Mouse (Mus musculus) intestine, embryonic 16.5 days (tissue): ENCODE measurements around the gene Tor1b. TPM values are rescaled to one million over a fixed set of nuclear protein-coding genes. Genes with fewer than 3 reads are reported as not detected.
"Not testable (repeated sequence)": the region's sequence is repeated elsewhere in the genome, so short reads cannot be mapped to it uniquely, and the experiment has no call there.

Source experiments
- ATAC-seq: fragments of 200-750 bp; cut with Nextera tagmentation; 2 replicates; pipeline ENCODE4 v1.8.0; 2017; ENCODE audit warnings: moderate TSS enrichment, moderate library complexity
- H3K27ac ChIP-seq: fragments of 300-500 bp; sonication (generic); 2 replicates; pipeline ENCODE4 v1.5.1; 2014; ENCODE audit warnings: mild to moderate bottlenecking, low read length
- H3K27me3 ChIP-seq: fragments of 300-500 bp; sonication (generic); replicated peaks from 2 replicates; pipeline ENCODE4 v1.6.1; 2014; ENCODE audit warnings: low read length, control low read depth, mixed read lengths; ENCODE audit not compliant: control insufficient read depth, insufficient read depth
- H3K36me3 ChIP-seq: fragments of 300-500 bp; sonication (generic); 2 replicates; pipeline ENCODE4 v1.6.1; 2014; ENCODE audit warnings: low read length, control low read depth; ENCODE audit not compliant: control insufficient read depth, insufficient read depth
- H3K4me1 ChIP-seq: fragments of 300-500 bp; sonication (generic); 2 replicates; pipeline ENCODE4 v1.6.1; 2014; ENCODE audit warnings: low read length, control low read depth, mixed read lengths; ENCODE audit not compliant: control insufficient read depth, insufficient read depth
- H3K4me2 ChIP-seq: fragments of 300-500 bp; sonication (generic); 2 replicates; pipeline ENCODE4 v1.6.1; 2014; ENCODE audit warnings: low read depth, low read length, control low read depth
- H3K4me3 ChIP-seq: fragments of 300-500 bp; sonication (generic); 2 replicates; pipeline ENCODE4 v1.5.1; 2014; ENCODE audit warnings: mild to moderate bottlenecking, low read length
- H3K9ac ChIP-seq: fragments of 300-500 bp; sonication (generic); 2 replicates; pipeline ENCODE4 v1.6.1; 2014; ENCODE audit warnings: low read depth, low read length
- H3K9me3 ChIP-seq: fragments of 300-500 bp; sonication (generic); 2 replicates; pipeline ENCODE4 v1.6.1; 2016; ENCODE audit warnings: low read length, control low read depth; ENCODE audit not compliant: control insufficient read depth
- WGBS: fragments of 180-500 bp; shearing (Covaris S2); extraction: QIAGEN DNeasy Blood & Tissue Kit; methylation state at CpG from one replicate; pipeline ENCODE4 v1.1.7; 2014; 5-methylcytosine and 5-hydroxymethylcytosine counted together
- polyA plus RNA-seq: library from polyadenylated mRNA; unstranded; fragments of >200 nt; fragmentation: Nextera tagmentation; extraction: Ambion mirVana; gene quantifications from 2 replicates; pipeline ENCODE4 v1.2.1, GENCODE M21; 2015

Tor1b gene
- polyA plus RNA-seq, 1 experiment from 2014 or later: 21.7 TPM

DNA sequence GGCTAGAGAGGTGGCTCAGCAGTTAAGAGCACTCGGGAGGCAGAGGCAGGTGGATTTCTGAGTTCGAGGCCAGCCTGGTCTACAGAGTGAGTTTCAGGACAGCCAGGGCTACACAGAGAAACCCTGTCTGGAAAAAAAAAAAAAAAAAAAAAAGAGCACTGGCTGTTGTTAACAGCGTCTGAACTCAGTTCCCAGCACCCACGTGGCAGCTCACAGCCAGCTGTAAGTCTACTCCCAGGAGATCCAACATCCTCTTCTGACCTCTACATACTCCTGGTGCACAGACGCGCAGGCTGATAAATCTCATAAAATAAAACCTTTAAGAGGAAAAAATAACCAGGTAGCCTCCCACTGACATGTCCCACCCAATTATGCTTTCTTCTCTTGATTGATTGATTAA lies 36.8 kb upstream of the Tor1b start:
- not testable (repeated sequence) for H3K4me3 ChIP-seq, H3K27me3 ChIP-seq, H3K36me3 ChIP-seq, H3K4me2 ChIP-seq, H3K27ac ChIP-seq, H3K9me3 ChIP-seq, ATAC-seq, H3K9ac ChIP-seq
- WGBS: 78% methylated on average over 6 of the region's 6 CpGs
- H3K4me1 ChIP-seq: peaks cover 21% of the 10 kb centered on the region

GRCm38 (mm10) chr2:30917649-30918048 lies 35.1 kb upstream of the Tor1b start:
- WGBS: 89% methylated on average over 7 of the region's 7 CpGs
- no peak overlapping the region for H3K4me2 ChIP-seq
- H3K36me3 ChIP-seq: no peaks in the 10 kb centered on the region
- no peak overlapping the region for H3K27ac ChIP-seq
- no peaks in the 10 kb centered on the region for H3K9me3 ChIP-seq
- no peak overlapping the region for H3K9ac ChIP-seq
- no peaks in the 10 kb centered on the region for H3K27me3 ChIP-seq
- peaks cover 14% of the 10 kb centered on the region for H3K4me1 ChIP-seq
- no peak for ATAC-seq
- H3K4me3 ChIP-seq: no peak overlapping the region

- Histone ChIP-seq H3K4me2 (no peak overlapping the region), H3K27ac (no peak overlapping the region), H3K27me3 (no peaks in the 10 kb centered on the region), H3K36me3 (no peaks in the 10 kb centered on the region), H3K4me1 (peaks cover 9% of the 10 kb centered on the region), H3K9ac (no peak overlapping the region), H3K9me3 (no peaks in the 10 kb centered on the region), H3K4me3 (no peak overlapping the region)
- ATAC-seq: no peak
- 65% methylated on average over 6 of the region's 6 CpGs for WGBS
Measured at GRCm38 (mm10) chr2:30918126-30918525, 34.6 kb upstream of the Tor1b start.

- Histone ChIP-seq H3K27me3 (0 out of 2 replicates have a peak, but pooled peaks cover 2% of the 10 kb centered on the region), H3K36me3 (no peaks in the 10 kb centered on the region), H3K4me1 (peaks cover 7% of the 10 kb centered on the region; the same call in 1 of the 2 replicates), H3K9ac (no peak overlapping the region), H3K4me2 (no peak overlapping the region), H3K27ac (no peak overlapping the region), H3K9me3 (no peaks in the 10 kb centered on the region), H3K4me3 (no peak overlapping the region)
- ATAC-seq: peak; percentile 45
- WGBS: 38% methylated on average over 8 of the region's 8 CpGs
Measured at GRCm38 (mm10) chr2:30918780-30919329, 33.9 kb upstream of the Tor1b start.

DNA sequence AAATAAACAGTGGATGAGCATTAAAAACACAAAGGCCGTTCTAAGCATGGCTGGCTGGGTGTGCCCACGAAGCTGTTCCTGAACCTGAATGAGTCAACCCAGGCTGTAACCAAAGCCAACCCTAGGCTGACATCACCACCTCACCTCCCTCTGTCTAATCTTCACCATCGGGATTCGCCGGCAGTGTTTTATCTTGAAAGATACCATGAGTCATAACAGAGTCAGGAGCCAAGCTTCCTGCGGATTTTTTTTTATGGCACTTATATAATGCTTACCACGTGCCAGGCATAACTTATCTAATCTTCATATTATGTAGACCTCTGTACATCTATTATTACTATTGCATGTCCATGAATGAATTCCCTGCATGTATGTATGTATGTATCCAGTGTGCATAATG lies 32.5 kb upstream of the Tor1b start:
- no peak overlapping the region for H3K4me2 ChIP-seq
- no peaks in the 10 kb centered on the region for H3K36me3 ChIP-seq
- 36% methylated on average over 7 of the region's 7 CpGs for WGBS
- no peak overlapping the region for H3K9ac ChIP-seq
- H3K27me3 ChIP-seq: 0 out of 2 replicates have a peak, but pooled peaks cover 6% of the 10 kb centered on the region
- H3K27ac ChIP-seq: no peak overlapping the region
- ATAC-seq: peak; percentile 89
- peaks cover 7% of the 10 kb centered on the region; the same call in 1 of the 2 replicates for H3K4me1 ChIP-seq
- no peaks in the 10 kb centered on the region for H3K9me3 ChIP-seq
- H3K4me3 ChIP-seq: no peak overlapping the region

- H3K27ac ChIP-seq: no peak overlapping the region
- no peak overlapping the region for H3K9ac ChIP-seq
- no peak overlapping the region for H3K4me2 ChIP-seq
- WGBS: 77% methylated on average over 3 of the region's 3 CpGs
- H3K4me3 ChIP-seq: no peak overlapping the region
- peaks cover 10% of the 10 kb centered on the region; the same call in 1 of the 2 replicates for H3K4me1 ChIP-seq
- no peak for ATAC-seq
- no peaks in the 10 kb centered on the region for H3K9me3 ChIP-seq
- H3K27me3 ChIP-seq: peaks cover 6% of the 10 kb centered on the region; the same call in 1 of the 2 replicates
- no peaks in the 10 kb centered on the region for H3K36me3 ChIP-seq
Measured at GRCm38 (mm10) chr2:30923099-30923498, 29.7 kb upstream of the Tor1b start.

DNA sequence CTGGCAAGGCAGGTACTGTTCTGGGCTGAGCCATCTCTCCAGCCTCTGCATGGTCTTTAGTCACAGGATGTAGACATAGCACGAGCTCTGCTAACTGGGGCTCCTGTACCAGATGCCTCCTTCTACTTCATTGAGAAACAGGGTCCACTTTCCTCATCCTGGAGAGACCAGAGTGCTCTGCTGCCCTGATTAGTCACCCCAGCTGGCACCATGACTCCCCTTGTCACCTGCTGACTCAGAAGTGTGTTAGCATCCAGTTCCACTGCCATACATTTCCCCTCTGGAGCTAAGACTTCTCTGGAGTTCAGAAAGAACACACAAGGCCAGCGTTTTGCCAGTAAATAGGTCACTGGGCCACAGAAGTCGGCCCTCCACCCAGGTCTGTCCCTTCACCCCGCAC lies 27.6 kb upstream of the Tor1b start:
- WGBS: 78% methylated on average over 4 of the region's 4 CpGs
- no peaks in the 10 kb centered on the region for H3K36me3 ChIP-seq
- no peak overlapping the region for H3K4me3 ChIP-seq
- peaks cover 21% of the 10 kb centered on the region for H3K4me1 ChIP-seq
- ATAC-seq: no peak
- no peaks in the 10 kb centered on the region for H3K9me3 ChIP-seq
- H3K27ac ChIP-seq: no peak overlapping the region
- H3K4me2 ChIP-seq: no peak overlapping the region
- no peak overlapping the region for H3K9ac ChIP-seq
- H3K27me3 ChIP-seq: peaks cover 6% of the 10 kb centered on the region; the same call in 1 of the 2 replicates

GRCm38 (mm10) chr2:30926381-30926780 lies 26.4 kb upstream of the Tor1b start:
- Histone ChIP-seq H3K27me3 (peaks cover 6% of the 10 kb centered on the region; the same call in 1 of the 2 replicates), H3K4me2 (no peak overlapping the region), H3K36me3 (no peaks in the 10 kb centered on the region), H3K4me1 (peaks cover 21% of the 10 kb centered on the region), H3K9me3 (no peaks in the 10 kb centered on the region), H3K9ac (no peak overlapping the region), H3K27ac (peak overlapping the region; percentile 34; the same call in 1 of the 2 replicates), H3K4me3 (no peak overlapping the region)
- ATAC-seq: no peak
- WGBS: 66% methylated on average over 4 of the region's 4 CpGs

GRCm38 (mm10) chr2:30927151-30927781 lies 25.5 kb upstream of the Tor1b start:
- H3K27ac ChIP-seq: peak overlapping the region; percentile 34
- H3K36me3 ChIP-seq: no peaks in the 10 kb centered on the region
- H3K4me1 ChIP-seq: peaks cover 21% of the 10 kb centered on the region
- H3K9me3 ChIP-seq: no peaks in the 10 kb centered on the region
- WGBS: 53% methylated on average over 9 of the region's 9 CpGs
- peaks cover 6% of the 10 kb centered on the region; the same call in 1 of the 2 replicates for H3K27me3 ChIP-seq
- no peak overlapping the region; the same call in 1 of the 2 replicates for H3K9ac ChIP-seq
- no peak overlapping the region for H3K4me3 ChIP-seq
- no peak overlapping the region for H3K4me2 ChIP-seq
- ATAC-seq: no peak
